Mouse (Mus musculus) bone marrow, adult 2 months (tissue): Measurements from ENCODE around the gene Fxr1.

Source experiments
- CTCF ChIP-seq: fragments of 200-500 bp; IDR thresholded peaks from 2 replicates; pipeline ENCODE4 v1.5.1; 2011; ENCODE audit warnings: low read length, control low read depth; ENCODE audit not compliant: control insufficient read depth, insufficient read depth
- POLR2A ChIP-seq: fragments of 200-500 bp; IDR thresholded peaks from 2 replicates; pipeline ENCODE4 v1.6.1; 2011; ENCODE audit warnings: low read depth, mild to moderate bottlenecking, control low read depth, low read length, borderline replicate concordance; ENCODE audit not compliant: control insufficient read depth

GRCm38 (mm10) chr3:33993421-33994126, 26.2 kb upstream of the Fxr1 start:
- TF ChIP-seq POLR2A (no peak), CTCF (no peak)
